Mouse (Mus musculus) fibroblast of lung, adult 2 months (primary cell): Measurements from ENCODE around the gene Nppc.

ENCODE experiments used
- DNase-seq: peaks from one replicate; pipeline ENCODE4 v3.0.0-alpha.2; 2011; ENCODE audit warnings: low read depth

Nppc gene

DNA sequence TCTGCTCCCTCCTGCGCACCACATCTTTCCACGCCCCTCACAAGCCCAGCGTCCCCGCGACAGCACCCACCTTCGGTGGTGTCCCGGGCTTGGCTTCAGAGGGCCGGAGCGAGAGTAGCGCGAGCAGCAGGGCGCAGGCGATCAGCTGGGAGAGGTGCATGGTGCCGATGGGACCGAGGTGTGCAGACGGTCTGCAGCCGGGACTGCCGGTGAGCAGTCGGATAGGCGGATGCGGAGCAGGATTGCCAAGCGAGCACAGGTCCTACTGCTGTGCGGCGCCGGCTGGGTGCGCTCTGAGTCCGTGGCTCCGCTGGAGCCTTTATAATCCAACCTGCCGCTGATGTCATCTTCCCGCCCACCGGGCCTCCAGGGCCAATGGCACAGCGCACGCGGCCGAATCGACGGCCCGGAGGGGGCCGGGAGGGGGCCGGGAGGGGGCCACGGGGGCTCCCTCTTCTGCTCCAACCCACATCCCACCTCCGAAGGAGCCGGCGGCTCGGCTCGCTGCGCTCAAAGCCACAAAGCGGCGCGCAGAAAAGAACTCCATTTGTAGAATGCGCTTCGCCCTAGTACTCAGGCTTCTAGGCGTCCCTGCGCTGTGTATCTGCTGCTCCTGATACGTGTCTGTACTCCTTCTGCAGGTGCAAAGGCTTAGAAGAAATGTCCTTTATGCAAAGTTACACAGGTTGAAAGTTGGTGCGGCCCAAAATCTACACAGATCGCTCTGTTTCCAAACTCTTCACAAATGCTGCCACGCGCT is at the start of gene Nppc:
Nppc (minus strand) TSS at position 293 of the 760 bp plus-strand sequence.
- DNase-seq, result no peak

DNA sequence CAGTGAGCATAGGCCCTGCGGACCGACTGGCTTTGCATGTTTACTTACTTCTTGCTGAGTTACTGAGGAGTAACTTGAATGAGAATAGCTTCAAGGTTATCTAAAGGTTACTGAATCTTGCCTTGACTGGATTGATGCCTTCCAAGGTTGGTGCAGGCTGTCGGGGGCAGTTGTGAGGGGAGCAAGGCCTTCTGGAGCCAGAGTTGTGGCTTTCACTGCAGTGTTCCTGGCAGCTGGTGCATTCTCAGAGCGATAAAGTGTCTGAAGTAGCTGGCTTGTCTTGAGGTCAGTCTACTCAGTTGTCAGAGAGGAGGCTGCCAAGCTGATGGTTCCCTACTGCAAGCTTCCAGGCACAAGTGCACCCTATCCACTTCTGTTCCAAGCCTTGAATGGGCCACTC is 49.0 kb upstream of the Nppc start:
- DNase-seq, result no peak

DNA sequence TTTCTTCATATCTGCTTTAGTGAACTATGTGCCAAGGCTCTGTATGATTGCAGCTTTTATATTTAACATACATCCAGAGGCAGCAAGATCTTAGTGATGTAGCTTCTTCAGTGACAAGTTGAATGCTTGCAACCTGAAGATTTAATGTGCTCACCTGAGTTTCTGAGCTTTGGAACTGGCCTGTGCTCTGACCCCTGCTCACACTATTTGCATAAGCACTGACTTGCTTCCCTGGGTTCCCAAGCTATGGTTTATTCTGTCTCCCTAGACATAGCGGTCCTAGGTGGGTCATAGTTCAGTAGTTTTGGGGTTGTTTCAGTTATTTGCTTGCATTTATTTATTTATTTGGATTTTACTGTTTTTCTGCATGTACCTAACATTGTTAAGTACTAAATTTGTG is 47.8 kb upstream of the Nppc start:
- no peak for DNase-seq

DNA sequence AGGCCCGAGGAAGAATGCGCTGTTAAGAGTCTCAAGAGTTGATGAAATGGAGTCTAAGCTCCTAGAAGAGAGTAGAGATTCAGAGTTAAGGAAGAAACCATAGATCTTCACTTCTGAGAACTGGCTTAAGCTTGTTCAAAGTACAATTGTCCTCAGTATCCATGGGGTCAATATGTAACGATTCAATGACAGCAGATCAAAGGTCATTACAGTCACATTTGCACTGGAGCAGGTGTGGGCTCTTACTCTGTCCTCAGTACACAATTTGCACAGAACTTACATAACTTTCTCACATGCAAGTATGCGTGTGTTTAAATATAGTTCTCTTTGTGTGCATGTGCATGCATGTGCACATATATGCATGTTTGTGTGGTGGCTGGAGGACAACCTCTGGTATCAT is 42.7 kb upstream of the Nppc start:
- no peak for DNase-seq

DNA sequence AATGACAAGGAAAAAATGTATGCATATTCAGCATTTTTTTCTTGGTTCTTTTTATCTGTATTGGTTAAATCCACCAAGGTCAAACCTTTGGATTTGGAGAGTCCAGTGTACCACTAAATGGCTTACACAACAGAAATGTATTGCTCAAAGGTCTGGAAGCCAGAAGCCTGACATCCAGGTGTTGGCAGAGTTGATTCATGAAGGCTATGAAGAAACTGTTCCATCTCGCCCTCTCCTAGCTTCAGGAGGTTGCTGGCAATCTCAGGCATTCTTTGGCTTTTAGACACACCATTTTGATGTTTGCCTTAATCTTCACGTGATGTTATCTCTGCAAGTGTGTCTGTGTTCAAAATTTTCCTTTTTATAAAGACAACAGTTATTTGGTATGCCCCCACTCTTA is 41.7 kb upstream of the Nppc start:
- no peak for DNase-seq

DNA sequence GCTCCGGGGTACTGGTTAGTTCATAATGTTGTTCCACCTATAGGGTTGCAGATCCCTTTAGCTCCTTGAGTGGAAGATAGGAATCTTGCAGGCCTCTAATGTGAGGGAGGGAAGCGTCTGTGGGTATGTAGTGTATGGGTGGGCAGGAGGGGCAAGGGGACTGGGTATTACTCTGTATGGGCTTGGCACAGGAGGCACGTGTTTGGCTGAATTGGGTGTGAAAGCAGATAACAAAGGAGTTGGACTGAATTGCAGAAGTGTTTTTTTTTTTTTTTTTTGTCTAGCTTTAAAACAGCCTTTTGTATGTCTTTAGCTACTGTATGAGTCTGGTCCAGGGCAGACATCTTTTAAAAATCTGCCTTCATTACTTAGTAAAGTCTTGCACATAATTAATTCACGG is 39.2 kb upstream of the Nppc start:
- DNase-seq, result no peak

DNA sequence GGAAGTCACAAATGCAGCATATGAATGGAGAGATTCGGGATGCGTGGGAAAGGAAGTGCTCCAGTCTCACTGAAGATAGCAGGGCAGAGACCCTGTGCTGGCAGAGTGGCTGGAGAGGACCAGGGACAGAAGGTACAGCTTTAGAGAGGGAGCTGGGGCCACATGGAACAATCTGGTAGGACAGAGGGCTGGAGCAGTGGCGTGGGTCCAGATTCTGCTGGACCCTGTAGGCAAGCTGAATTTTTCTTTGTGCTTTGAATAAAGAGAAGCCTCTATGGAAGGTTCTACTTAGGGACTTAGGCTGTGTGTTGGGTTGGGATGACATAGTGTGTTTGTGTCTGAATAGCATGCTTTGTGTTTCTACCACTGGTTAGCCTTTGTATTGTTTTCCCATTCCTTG is 35.1 kb upstream of the Nppc start:
- DNase-seq, result no peak

DNA sequence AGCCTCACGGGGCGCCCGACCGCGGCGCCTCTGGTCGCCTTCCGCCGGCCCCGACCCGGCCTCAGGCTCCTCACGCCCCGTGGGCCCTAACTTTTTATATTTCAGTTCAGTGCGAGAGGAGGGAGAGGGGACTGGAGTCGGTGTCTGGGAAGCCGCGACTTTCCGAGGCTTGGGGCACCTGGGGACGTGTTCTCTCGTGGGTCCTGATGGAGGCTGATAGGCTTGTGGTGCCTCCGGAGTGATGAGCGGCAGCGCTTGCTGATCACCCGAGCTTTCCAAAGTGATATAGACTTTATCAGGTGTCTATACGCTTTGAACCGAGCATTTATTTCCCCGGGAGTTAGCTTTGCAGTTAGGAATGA is 33.6 kb upstream of the Nppc start:
- DNase-seq, result no peak

DNA sequence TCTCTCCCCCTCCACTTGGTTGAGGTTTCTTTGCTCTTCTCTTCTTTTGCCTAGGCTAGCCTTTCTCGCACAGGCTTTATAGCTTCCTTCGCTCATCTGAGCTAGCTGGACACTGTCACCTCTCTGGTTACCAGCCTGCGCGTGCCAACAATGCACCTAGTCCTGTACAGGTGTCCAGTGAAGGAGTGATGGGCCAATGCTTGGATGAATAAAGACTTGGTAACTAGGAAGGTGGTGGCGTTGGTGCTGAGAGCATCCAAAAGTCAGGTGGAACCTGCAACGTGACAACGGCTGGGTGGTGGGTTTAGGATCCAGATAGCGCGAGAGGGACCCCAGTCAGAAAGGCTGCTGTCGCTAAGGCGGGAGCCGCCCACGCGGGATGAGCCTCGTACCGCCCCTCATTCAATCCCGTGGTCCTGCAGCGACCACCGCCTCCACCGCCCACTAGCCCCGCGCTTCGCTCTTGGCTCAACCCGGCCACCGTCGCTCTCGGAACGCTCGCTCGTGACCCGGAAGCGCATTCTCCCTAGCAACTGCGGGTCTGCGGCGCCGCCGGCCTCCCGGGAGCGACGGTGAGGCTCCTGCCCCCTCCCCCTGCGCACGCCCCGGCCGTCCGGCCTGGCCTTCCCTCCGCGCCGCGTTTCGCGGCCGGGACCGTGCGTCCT is 33.1 kb upstream of the Nppc start, which contains the start of gene Dis3l2:
Dis3l2 (plus strand) TSS at position 509 of the 665 bp plus-strand sequence.
- DNase-seq, result peak; percentile 25

DNA sequence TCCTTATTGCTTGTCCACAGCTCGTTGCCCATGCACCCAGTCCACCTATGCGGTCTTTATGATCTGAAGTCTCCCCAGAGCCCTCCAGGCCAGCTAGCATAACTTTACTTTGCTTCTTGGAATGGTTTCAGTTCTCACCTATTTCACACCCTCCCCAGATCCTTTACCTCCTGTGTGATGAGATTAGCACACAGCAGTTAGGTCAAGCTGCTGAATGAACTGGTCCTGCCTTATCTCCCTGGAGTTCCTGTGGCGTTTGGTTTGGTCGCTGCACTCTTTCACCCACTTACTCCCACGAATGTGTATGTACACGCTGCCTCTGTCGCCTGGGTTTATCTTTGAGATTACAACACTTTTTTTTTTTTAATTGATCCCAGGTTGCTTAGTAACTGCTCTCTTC is 30.0 kb upstream of the Nppc start:
- DNase-seq, result no peak

DNA sequence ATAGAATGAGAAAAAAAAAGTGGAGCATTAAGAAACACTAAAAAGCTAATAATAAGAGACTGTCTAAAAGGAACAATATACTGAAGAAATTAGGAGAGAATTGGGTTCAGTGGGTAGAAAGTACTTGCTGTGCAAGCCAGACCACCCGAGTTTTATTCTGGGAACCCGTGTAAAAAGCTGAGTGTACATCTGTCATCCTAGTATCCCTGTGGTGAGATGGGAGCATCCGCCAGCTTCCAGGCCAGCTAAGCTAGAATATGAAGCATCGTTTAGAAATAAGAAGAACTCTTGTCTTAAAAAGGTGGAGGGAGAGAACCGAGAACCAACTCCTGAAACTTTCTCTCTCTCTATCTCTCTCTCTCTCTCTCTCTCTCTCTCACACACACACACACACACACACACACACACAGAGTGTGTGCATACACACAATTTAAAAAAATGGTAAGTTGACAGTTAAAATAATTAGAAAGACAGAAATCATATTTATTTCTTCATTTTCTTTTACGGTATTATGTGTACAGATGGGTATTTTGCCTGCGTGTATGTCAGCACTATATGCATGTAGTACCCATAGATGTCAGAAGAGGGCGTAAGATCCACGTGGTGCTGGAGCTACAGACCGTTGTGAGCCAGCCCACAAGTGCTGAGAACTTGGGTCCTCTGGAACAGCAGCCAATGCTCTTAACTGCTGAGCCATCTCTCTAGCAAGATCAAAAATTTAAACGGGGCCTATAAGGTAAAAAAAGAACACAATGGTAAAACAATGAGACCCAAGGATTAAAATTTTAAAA is 29.2 kb upstream of the Nppc start:
- no peak for DNase-seq

DNA sequence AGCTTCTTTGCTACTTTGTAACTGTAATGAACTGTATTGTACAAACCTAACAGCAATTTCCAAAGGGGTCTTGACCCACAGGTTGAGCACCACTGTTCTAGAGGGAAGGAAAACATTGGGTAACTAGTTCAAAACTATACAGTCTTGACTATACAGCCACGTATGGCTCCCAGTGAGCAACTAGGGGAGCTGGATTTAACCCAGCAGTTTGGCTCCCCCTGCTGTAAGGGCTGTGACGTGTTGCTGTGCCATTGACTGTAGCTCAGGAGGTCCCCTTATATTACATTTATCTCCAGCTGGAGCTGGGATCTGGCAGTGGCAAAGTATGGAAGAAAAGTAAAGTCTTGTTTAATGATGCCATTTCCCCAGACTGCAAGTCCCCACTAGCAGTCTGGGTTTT is 28.4 kb upstream of the Nppc start:
- DNase-seq, result no peak

DNA sequence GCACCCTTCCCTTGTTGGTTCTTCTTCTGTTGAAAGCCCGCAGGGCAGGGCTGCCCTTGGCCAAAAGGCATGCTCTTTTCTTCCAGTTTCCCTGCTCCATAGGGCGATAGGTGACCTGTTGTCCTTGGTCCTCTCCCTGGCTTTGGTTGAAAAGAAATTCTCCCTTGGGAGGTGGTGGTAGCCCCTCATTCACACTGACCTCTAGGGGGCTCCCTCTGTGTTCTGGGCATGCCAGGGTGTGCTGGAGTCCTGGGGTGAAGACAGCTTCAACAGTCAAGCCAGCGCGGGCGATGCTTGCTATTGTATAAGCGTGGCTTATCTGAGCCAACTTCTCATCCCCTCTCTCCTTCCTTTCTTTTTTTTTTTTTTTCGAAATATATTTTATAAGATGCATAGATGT is 26.6 kb upstream of the Nppc start:
- DNase-seq, result no peak

DNA sequence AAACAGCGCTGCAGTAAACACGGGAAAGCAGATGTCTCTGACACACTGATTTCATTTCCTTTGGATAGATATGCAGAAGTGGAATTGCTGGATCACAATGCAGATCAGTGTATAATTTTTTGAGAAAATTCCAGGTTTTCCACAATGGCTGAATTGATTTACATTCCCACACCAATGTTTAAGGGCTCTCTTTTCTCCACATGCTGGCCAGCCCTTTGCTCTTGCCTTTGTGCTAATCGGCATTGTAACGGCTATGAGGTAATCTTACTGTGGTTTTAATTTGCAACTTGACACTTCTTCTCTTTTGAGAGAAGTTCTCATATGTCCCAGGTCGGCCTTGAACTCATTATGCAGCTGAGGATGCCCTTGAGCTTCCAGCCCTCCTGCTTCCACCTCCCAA is 20.7 kb upstream of the Nppc start:
- no peak for DNase-seq

DNA sequence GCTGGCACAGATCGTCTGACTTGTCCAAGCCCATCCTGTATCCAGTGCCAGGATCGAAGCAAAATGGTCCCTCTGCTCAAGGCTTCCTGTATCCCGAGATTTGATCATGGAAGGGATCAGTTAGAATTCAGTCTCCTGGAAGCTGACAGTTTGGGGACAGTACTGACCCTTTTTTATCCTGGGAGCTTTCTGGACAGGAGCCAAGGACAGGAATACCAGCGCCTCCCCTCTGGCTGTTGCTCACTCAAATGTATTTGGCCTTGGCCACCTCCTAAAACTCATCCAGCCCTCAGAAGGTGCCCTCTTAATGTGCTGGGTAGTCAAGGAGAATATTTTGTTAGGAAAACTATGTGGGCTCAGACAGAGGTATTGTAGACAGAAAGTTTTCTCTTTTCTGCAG is 16.9 kb upstream of the Nppc start:
- DNase-seq, result no peak

DNA sequence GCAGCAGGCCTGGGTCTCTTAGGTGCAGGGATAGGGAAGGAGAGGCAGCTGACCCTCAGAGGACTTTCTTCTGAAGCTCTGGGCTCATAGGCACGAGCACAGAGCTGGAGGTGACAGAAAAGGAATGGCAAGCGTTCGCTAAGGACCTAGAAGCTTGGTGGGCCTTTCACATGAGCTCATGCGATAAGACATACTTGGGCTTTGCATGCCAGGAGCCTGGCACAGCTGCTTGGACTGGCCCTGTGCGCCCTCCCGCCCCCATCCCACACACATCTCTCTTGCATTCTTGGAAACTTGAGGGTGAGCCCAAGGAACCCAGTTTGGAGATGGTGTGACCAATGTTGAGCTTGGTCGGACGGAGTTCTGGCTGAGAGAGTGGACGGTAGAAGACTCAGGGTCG is 8.3 kb upstream of the Nppc start:
- no peak for DNase-seq

DNA sequence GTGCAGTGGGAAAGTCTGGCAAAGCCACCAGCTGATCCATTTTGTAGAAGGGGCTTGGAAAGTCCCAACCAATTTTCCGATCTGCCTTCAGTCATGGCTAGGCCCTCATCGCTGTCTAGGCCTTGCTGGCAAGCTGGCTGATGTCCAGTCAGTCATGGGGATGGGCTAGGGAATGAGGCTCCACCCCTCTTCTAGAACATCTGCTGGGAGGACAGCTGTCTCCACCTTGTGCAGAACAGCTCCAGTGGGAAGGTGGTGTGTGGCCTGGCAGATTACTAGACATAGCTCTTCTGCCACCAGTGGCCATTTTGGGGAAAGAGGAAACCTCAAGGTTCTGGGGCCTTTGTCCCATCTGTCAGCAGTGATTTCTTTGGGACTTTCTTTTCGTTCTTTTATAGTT is 7.3 kb upstream of the Nppc start:
- DNase-seq, result no peak

DNA sequence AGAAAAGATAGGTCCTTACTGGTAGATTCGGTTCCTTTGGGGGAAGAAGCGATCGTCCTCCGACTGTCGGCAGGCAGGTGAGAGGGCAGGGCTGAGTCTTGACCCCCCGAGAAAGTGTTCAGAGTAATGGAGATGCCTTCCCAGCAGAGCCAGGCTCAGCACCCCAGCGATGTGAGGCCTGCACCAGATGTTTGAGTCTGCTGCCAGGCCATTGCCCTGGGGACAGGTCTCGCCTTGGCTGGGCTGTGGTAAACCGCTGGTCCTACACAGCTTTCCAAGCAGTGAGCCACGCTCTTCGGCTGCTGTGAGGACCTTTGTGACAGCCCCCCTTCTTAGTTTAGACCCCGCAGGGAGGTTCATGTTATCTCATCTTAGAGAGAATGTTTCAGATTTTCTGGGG is 4.8 kb upstream of the Nppc start:
- no peak for DNase-seq

DNA sequence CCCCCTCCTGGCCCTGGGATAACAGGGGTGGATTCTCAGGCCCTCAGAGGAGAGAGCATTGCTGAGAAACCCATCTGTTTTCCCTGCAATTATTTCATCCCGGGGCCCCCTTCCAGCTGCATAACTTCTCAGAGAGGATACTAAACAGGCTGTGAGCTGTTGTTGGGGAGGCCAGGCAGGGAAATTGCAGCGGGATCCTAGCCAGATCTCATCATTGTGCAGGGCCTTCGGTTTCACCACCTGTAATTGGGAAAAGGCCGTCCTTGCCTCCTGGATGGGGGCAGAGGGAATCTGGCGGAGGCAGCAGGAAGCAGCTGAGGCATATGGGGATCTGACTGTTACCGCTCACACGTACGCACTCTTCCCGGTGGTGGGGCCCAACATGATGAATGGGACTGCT is 4.0 kb upstream of the Nppc start:
- no peak for DNase-seq

DNA sequence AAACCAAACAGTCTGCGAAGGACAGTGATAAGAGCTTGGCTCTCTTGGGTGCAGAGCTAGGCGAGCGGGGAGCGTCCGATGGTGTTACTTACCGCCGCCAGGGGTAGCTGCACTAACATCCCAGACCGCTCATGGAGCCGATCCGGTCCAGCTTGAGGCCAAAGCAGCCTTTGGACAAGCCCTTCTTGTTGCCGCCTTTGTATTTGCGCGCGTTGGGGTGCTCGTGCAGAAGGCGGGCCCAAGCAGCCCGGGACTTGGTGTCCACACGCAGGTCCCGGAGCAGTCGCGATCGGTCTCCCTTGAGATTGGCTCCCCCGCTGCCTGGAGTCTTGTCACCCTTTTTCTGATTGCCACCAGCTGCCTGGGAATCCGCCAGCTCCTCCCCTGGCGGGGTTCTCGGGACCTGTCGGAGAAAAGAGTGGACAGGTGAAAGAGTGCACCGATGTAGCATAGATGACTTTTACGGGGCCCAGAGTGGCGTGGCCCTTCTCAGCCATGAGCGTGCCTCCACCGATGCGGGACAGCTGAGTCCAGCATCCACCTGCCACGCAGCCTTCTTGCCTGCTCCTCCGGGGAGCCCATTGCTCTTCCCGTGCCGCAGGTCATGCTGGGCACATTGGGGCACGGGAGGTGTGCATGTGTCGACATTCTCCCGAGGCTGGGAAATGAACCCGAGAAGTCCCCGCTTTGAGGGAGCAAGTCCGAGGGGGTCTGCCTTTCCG is 658 bp downstream of the Nppc start:
- peak; percentile 37 for DNase-seq

DNA sequence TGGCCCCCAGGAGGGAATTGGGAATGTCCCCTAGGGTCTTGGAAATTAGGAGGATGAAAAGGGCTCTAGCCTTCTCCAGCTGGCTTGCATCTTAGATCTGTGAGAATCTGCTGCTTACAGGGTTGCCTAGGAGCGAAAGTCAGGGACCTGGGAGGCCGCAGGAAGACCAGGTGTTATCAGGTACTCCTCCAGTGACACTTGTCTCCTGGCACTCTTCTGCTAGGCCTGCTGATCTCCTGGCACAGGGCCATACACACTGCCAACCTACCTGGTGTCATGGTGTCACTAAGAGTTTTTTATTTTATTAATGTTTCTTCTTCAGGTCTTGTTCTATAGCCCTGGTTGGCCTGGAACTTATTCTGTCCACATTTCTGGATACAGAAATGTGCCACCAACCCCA is 5.3 kb downstream of the Nppc start:
- DNase-seq, result no peak

DNA sequence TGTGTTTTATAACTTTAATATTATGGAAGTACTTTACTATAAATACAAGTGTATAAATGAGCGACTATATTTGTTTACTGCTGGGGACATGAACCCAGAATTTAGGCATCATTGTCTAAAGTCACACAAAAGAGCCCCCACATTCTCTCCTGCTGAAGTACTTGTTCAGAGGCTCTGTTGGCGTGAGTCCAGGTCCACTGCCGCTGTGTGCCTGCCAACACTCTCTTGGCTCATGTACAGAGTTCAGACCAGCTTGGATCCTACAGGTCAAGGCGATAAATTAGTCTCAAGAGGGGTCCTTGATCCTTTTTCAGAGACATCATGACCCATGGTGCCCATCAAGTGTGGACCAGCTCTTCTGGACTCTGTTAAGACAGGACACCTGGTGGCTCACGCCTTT is 13.3 kb downstream of the Nppc start:
- DNase-seq, result no peak

DNA sequence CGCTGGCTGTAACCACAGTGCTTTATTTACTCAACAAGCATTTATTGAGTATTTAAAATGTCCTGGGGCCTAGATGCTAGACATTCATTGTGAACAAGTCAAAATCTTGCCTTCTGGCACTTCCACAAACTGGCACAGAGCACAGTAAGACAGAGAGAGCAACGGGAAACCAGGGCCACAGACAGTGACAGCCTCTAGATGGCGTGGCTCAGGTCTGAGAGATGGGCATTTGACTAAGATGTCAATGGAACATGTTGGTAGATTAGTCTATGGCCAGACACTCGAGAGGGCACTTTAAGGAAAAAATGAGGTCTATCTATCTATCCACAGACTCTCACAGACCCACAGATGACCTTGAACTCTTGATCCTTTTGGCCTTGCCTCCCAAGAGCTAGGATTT is 17.7 kb downstream of the Nppc start:
- no peak for DNase-seq
